Mouse (Mus musculus) hindbrain, embryonic 13.5 days (tissue): ENCODE data around the gene Arr3. TPM values are rescaled to one million over a fixed set of nuclear protein-coding genes. Genes with fewer than 3 reads are reported as not detected.

Experiments
- ATAC-seq: fragments of 200-750 bp; cut with Nextera tagmentation; 2 replicates; pipeline ENCODE4 v1.8.0; 2017; ENCODE audit warnings: moderate TSS enrichment; ENCODE audit not compliant: low FRiP score
- H3K27ac ChIP-seq: fragments of 300-500 bp; sonication (generic); 2 replicates; pipeline ENCODE4 v1.5.1; 2015; ENCODE audit warnings: inconsistent platforms, mild to moderate bottlenecking, moderate library complexity
- H3K27me3 ChIP-seq: fragments of 300-500 bp; sonication (generic); 2 replicates; pipeline ENCODE4 v1.6.1; 2015; ENCODE audit warnings: mild to moderate bottlenecking, inconsistent platforms
- H3K36me3 ChIP-seq: fragments of 300-500 bp; sonication (generic); 2 replicates; pipeline ENCODE4 v1.6.1; 2015; ENCODE audit warnings: mild to moderate bottlenecking, inconsistent platforms
- H3K4me1 ChIP-seq: fragments of 300-500 bp; sonication (generic); replicated peaks from 2 replicates; pipeline ENCODE4 v1.6.1; 2015; ENCODE audit warnings: inconsistent platforms
- H3K4me2 ChIP-seq: fragments of 300-500 bp; sonication (generic); 2 replicates; pipeline ENCODE4 v1.6.1; 2015; ENCODE audit warnings: inconsistent platforms, mild to moderate bottlenecking, moderate library complexity
- H3K4me3 ChIP-seq: fragments of 300-500 bp; sonication (generic); 2 replicates; pipeline ENCODE4 v1.5.1; 2015; ENCODE audit warnings: mild to moderate bottlenecking, inconsistent platforms
- H3K9ac ChIP-seq: fragments of 300-500 bp; sonication (generic); 2 replicates; pipeline ENCODE4 v1.6.1; 2015; ENCODE audit warnings: mild to moderate bottlenecking, inconsistent platforms
- H3K9me3 ChIP-seq: fragments of 300-500 bp; sonication (generic); 2 replicates; pipeline ENCODE4 v1.6.1; 2016; ENCODE audit warnings: inconsistent platforms
- WGBS: fragments of 180-500 bp; shearing (Covaris S2); methylation state at CpG from one replicate; pipeline ENCODE4 v1.1.7; 2015; 5-methylcytosine and 5-hydroxymethylcytosine counted together
- polyA plus RNA-seq: library from polyadenylated mRNA; unstranded; fragments of >200 nt; fragmentation: Nextera tagmentation; extraction: Ambion mirVana; gene quantifications from 2 replicates; pipeline ENCODE4 v1.2.1, GENCODE M21; 2015

The Arr3 gene
- polyA plus RNA-seq = 0.25 and 0.73 TPM in 2 replicates

- Histone ChIP-seq H3K4me2 (no peak within 1 kb of the TSS), H3K9me3 (no peaks in the 10 kb centered on the region), H3K36me3 (no peaks in the 10 kb centered on the region), H3K27me3 (0 out of 2 replicates have a peak, but pooled peaks cover 5% of the 10 kb centered on the region), H3K4me1 (no peaks in the 10 kb centered on the region), H3K9ac (no peak within 1 kb of the TSS), H3K4me3 (no peak within 1 kb of the TSS), H3K27ac (no peak within 1 kb of the TSS)
- no peak for ATAC-seq
- 74% methylated on average over 1 of the region's 1 CpGs for WGBS
Measured at GRCm38 (mm10) chrX:100605314-100605713, at the start of gene Arr3. Gene Arr3, plus strand, starts transcription at chrX:100605497.

GRCm38 (mm10) chrX:100556026-100556425 is 49.3 kb upstream of the Arr3 start:
- Histone ChIP-seq H3K9me3 (no peaks in the 10 kb centered on the region), H3K36me3 (no peaks in the 10 kb centered on the region), H3K27me3 (0 out of 2 replicates have a peak, but pooled peaks cover 6% of the 10 kb centered on the region), H3K4me1 (no peaks in the 10 kb centered on the region), H3K9ac (no peak overlapping the region), H3K4me2 (no peak overlapping the region), H3K4me3 (no peak overlapping the region), H3K27ac (no peak overlapping the region)
- ATAC-seq = no peak
- WGBS = 89% methylated on average over 3 of the region's 3 CpGs

- Histone ChIP-seq H3K27ac (no peak overlapping the region), H3K4me1 (no peaks in the 10 kb centered on the region), H3K9ac (no peak overlapping the region), H3K4me3 (no peak overlapping the region), H3K4me2 (no peak overlapping the region), H3K9me3 (no peaks in the 10 kb centered on the region), H3K27me3 (no peaks in the 10 kb centered on the region), H3K36me3 (no peaks in the 10 kb centered on the region)
- WGBS = 87% methylated on average over 3 of the region's 3 CpGs
- no peak for ATAC-seq
Measured at GRCm38 (mm10) chrX:100565696-100566095, 39.6 kb upstream of the Arr3 start.

GRCm38 (mm10) chrX:100571951-100572350 is 33.3 kb upstream of the Arr3 start, which contains the start of gene Awat1:
Gene Awat1, plus strand, starts transcription at chrX:100572251.
- H3K4me3 ChIP-seq = no peak within 1 kb of the TSS
- 74% methylated on average over 1 of the region's 1 CpGs for WGBS
- no peaks in the 10 kb centered on the region for H3K4me1 ChIP-seq

GRCm38 (mm10) chrX:100594791-100595190 is 10.5 kb upstream of the Arr3 start, which contains the start of gene P2ry4:
Gene P2ry4, minus strand, starts transcription at chrX:100594869.
- Histone ChIP-seq H3K27ac (no peak within 1 kb of the TSS), H3K36me3 (no peaks in the 10 kb centered on the region), H3K4me2 (no peak within 1 kb of the TSS), H3K9me3 (no peaks in the 10 kb centered on the region), H3K4me3 (no peak within 1 kb of the TSS), H3K9ac (no peak within 1 kb of the TSS), H3K4me1 (no peaks in the 10 kb centered on the region), H3K27me3 (peaks cover 20% of the 10 kb centered on the region; the same call in 1 of the 2 replicates)
- 70% methylated on average over 4 of the region's 4 CpGs for WGBS
- no peak for ATAC-seq

More at GRCm38 (mm10) chrX:100571951-100572350, 33.3 kb upstream of the Arr3 start, which contains the start of gene Awat1:
- Histone ChIP-seq H3K36me3 (no peaks in the 10 kb centered on the region), H3K9me3 (no peaks in the 10 kb centered on the region), H3K27me3 (no peaks in the 10 kb centered on the region), H3K9ac (no peak within 1 kb of the TSS), H3K4me2 (no peak within 1 kb of the TSS), H3K27ac (no peak within 1 kb of the TSS)
- ATAC-seq = no peak

- no peak for ATAC-seq
Measured at GRCm38 (mm10) chrX:100597439-100597838, 7.9 kb upstream of the Arr3 start.

GRCm38 (mm10) chrX:100599755-100600154 is 5.5 kb upstream of the Arr3 start:
- peaks cover 15% of the 10 kb centered on the region; the same call in 1 of the 2 replicates for H3K27me3 ChIP-seq
- WGBS = 76% methylated on average over 4 of the region's 4 CpGs
- H3K9me3 ChIP-seq = no peaks in the 10 kb centered on the region
- no peak overlapping the region for H3K27ac ChIP-seq
- H3K4me1 ChIP-seq = no peaks in the 10 kb centered on the region
- H3K9ac ChIP-seq = no peak overlapping the region
- no peak for ATAC-seq
- no peak overlapping the region for H3K4me3 ChIP-seq
- no peak overlapping the region for H3K4me2 ChIP-seq
- no peaks in the 10 kb centered on the region for H3K36me3 ChIP-seq

More at GRCm38 (mm10) chrX:100597439-100597838, 7.9 kb upstream of the Arr3 start:
- no peak overlapping the region for H3K4me2 ChIP-seq
- no peak overlapping the region for H3K9ac ChIP-seq
- H3K4me1 ChIP-seq = no peaks in the 10 kb centered on the region
- H3K27ac ChIP-seq = no peak overlapping the region
- H3K36me3 ChIP-seq = no peaks in the 10 kb centered on the region
- H3K9me3 ChIP-seq = no peaks in the 10 kb centered on the region
- H3K4me3 ChIP-seq = no peak overlapping the region
- WGBS = 30% methylated on average over 5 of the region's 5 CpGs
- H3K27me3 ChIP-seq = peaks cover 14% of the 10 kb centered on the region; the same call in 1 of the 2 replicates

GRCm38 (mm10) chrX:100618488-100618887 is 13.2 kb downstream of the Arr3 start:
- Histone ChIP-seq H3K4me2 (no peak overlapping the region), H3K4me1 (no peaks in the 10 kb centered on the region), H3K27me3 (peaks cover 2% of the 10 kb centered on the region; the same call in 1 of the 2 replicates), H3K9ac (no peak overlapping the region), H3K27ac (no peak overlapping the region), H3K36me3 (peaks cover under 1% of the 10 kb centered on the region; the same call in 1 of the 2 replicates), H3K9me3 (no peaks in the 10 kb centered on the region), H3K4me3 (no peak overlapping the region)
- 73% methylated on average over 3 of the region's 3 CpGs for WGBS
- no peak for ATAC-seq

GRCm38 (mm10) chrX:100621366-100621765 is 16.1 kb downstream of the Arr3 start:
- Histone ChIP-seq H3K36me3 (peaks cover 4% of the 10 kb centered on the region; the same call in 1 of the 2 replicates), H3K9me3 (no peaks in the 10 kb centered on the region), H3K4me3 (no peak overlapping the region), H3K27ac (no peak overlapping the region), H3K27me3 (peaks cover 2% of the 10 kb centered on the region; the same call in 1 of the 2 replicates), H3K4me2 (no peak overlapping the region), H3K9ac (no peak overlapping the region), H3K4me1 (peaks cover 9% of the 10 kb centered on the region)
- ATAC-seq = no peak
- 72% methylated on average over 2 of the region's 2 CpGs for WGBS

- H3K9me3 ChIP-seq = no peaks in the 10 kb centered on the region
- H3K27ac ChIP-seq = no peak overlapping the region
- no peak overlapping the region for H3K4me2 ChIP-seq
- ATAC-seq = no peak
- H3K4me3 ChIP-seq = no peak overlapping the region
- H3K4me1 ChIP-seq = peaks cover 14% of the 10 kb centered on the region
- WGBS = 93% methylated on average over 4 of the region's 4 CpGs
- peaks cover 4% of the 10 kb centered on the region; the same call in 1 of the 2 replicates for H3K36me3 ChIP-seq
- H3K27me3 ChIP-seq = no peaks in the 10 kb centered on the region
- no peak overlapping the region for H3K9ac ChIP-seq
Measured at GRCm38 (mm10) chrX:100624242-100624641, 18.9 kb downstream of the Arr3 start.

- Histone ChIP-seq H3K4me1 (peaks cover 14% of the 10 kb centered on the region), H3K36me3 (peaks cover 4% of the 10 kb centered on the region; the same call in 1 of the 2 replicates), H3K9ac (peak overlapping the region; percentile 76), H3K4me3 (peak overlapping the region; percentile 49), H3K27me3 (no peaks in the 10 kb centered on the region), H3K9me3 (no peaks in the 10 kb centered on the region), H3K27ac (no peak overlapping the region), H3K4me2 (peak overlapping the region; percentile 71)
- ATAC-seq = no peak
- 33% methylated on average over 7 of the region's 7 CpGs for WGBS
Measured at GRCm38 (mm10) chrX:100625146-100625545, 19.8 kb downstream of the Arr3 start.

GRCm38 (mm10) chrX:100625546-100625801 is 20.2 kb downstream of the Arr3 start, which contains the start of gene Kif4:
Gene Kif4, plus strand, starts transcription at chrX:100625737.
- Histone ChIP-seq H3K27me3 (no peaks in the 10 kb centered on the region), H3K4me3 (peak within 1 kb of the TSS; percentile 49), H3K27ac (peak within 1 kb of the TSS; percentile 64; the same call in 1 of the 2 replicates), H3K4me1 (peaks cover 14% of the 10 kb centered on the region), H3K36me3 (peaks cover 4% of the 10 kb centered on the region; the same call in 1 of the 2 replicates), H3K4me2 (peak within 1 kb of the TSS; percentile 71), H3K9me3 (no peaks in the 10 kb centered on the region), H3K9ac (peak within 1 kb of the TSS; percentile 76)
- WGBS = 19% methylated on average over 3 of the region's 3 CpGs
- ATAC-seq = no peak
